Mouse (Mus musculus) left cerebral cortex, adult 9 months (tissue): ENCODE measurements around the gene Rps27.

Experiments used
- DNase-seq, 2 experiments: peaks; one replicate each; pipeline ENCODE4 v3.0.0; 2022; ENCODE audit warnings: low spot score in 2 of 2

Rps27 gene

DNA sequence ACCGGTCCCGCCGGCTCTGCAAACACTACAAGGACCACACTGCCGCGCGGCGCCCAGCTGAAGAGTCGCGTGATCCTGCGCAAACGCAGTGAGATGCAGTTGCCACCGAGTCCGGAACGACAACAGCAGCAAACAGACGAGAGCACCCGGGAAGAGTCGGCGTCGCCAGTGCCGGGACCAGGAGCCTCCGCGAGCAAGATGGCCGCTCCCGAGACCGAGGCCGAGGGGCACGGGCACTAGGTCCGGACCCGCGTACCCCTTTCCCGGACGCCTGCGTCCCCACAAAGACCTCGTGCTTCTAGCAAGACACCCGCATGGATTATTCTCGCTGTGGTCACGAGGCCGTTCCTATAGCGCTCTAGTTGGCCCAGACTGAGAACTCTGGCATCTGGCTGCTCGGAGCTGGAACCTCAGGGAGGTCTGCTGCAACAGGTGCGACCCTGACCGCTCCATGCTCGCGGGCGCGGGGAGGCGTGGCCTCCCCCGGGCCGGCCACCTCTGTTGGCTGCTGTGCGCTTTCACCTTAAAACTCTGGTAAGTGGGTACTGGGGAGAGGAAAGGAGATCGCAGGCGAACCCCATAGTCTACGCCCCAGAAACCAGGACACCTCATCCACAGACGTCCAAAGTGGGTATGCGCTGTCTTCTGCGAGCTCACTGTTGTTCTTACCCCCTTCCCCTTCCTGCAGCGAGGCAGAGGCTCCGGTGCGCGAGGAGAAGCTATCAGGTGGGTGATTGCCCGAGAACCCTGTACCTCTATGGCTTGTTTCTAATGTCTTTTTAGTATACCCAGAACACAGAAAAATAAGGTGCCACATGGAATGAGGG lies 18.3 kb upstream of the Rps27 start, which contains the start of gene Jtb:
TSS of gene Jtb (plus strand) at position 91 of the 827 bp plus-strand sequence.
- peak; percentile 82 to 96 for DNase-seq

- DNase-seq: no peak
Measured at GRCm38 (mm10) chr3:90231075-90231474, 17.6 kb upstream of the Rps27 start.

DNA sequence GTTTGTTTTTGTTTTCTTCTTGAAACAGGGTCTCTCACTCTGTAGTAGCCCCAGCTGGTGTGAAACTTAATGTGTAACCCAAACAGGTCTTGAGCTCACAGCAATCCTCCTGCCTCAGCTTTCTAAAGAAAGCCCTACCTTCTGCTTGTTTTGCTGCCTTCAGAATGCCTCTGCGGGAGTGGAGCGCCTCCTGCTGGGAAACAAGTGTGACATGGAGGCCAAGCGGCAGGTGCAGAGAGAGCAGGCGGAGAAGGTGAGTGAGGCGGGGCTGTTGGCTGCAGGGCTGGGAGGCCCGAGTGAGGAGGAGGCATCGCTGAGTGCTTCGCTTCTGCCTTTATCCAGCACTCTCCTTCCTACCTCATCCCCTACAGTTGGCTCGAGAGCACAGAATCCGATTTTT lies 10.9 kb upstream of the Rps27 start:
- no peak for DNase-seq

GRCm38 (mm10) chr3:90222941-90223340 lies 9.5 kb upstream of the Rps27 start:
- no peak for DNase-seq

DNA sequence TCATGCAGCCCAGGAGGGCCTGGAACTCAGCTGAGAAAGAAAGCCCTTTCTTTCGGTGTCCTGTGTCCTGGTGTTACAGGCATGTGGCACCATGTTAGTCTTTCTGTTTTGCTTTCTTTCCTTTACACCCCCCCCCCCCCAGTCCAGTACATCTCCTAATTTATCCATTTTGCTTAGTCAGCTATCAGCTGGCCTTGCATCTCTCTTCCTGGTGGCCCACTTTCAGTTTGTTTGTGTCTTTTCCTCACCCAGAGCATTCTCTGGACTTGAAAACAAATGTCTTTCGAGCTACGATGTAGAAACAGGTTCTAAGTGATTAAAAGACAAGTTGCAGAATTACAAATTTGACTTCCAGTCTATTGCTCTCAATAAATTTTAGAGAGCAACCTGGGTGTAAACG lies 9.0 kb upstream of the Rps27 start:
- DNase-seq: no peak

DNA sequence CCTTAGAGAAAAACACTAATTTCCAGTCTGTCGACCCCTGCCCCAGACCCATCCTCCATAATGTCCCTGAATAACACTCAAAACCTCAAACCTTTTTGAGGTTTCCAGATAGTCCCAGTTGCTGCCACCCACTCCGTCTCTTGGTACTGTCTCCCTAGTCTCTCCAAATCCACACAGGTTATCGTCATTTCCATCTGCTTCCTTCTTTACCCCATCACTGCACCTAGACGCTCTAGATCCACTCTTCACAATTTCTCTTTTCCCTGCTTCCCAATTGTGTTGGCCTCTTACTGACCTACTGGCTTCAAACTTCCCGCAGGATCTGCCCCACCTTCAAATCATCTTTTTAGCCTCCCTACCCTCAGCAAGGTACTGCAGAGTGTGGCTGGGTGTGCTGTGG lies 7.7 kb upstream of the Rps27 start:
- DNase-seq: no peak

- peak in 1 of 2 experiments; percentile 23 for DNase-seq
Measured at GRCm38 (mm10) chr3:90220531-90220951, 7.1 kb upstream of the Rps27 start.

GRCm38 (mm10) chr3:90220088-90220487 lies 6.6 kb upstream of the Rps27 start:
- peak in 1 of 2 experiments; percentile 62 for DNase-seq

DNA sequence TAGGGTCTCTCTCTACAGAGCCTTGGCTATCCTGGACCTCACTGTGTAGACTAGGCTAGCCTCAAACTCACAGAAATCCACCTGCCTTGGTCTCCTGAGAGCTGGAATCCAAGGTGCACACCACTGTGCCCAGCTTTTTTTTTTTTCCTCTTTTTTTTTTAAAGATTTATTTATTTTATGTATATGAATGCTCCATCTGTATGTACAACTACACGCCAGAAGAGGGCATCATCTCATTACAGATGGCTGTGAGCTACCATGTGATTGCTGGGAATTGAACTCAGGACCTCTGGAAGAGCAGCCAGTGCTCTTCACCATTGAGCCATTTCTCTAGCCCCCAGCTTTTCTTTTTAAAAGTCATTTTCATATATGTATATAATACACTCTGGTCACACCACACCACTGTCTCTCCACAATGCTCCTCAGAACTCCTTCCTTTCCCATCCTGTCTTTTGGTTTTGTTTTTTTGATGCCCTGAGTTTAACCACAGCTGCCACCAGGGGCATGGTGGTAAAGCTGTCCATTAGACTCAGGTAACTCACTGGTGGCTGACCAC lies 2.5 kb upstream of the Rps27 start:
- DNase-seq: no peak

DNA sequence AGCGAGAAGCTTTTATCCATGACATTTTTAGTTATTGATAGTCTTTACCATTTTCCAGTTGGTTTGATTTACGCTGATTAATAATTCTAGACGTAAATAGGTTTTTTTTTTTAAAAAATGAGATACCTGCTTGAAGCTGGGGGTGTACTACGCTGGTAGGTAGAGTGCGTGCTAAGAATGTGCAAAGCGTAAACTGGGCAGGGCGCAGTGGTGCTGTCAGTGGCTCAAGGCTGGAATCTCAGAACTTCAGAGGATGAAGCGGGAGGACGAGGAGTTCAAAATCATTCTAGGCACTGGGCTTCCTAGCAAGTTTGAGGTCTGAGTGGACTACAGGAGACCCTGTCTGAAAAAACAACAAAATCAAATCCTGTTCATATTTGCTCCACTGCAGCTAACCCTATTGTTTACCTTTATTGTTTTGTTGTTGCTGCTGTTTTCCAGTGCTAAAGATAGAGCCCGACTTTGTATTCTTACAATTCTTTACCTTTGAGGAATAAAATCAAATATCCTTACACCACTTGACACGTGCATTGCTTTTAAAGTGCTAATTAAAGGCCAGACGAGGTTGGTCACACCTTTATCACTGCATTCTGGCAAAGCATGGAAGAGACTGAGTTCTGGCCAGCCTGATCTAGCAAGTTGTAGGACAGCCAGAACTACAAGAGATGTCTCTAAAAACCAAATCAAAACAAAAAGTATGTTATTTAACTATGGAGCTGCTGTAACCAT lies 669 bp upstream of the Rps27 start:
- no peak for DNase-seq

DNA sequence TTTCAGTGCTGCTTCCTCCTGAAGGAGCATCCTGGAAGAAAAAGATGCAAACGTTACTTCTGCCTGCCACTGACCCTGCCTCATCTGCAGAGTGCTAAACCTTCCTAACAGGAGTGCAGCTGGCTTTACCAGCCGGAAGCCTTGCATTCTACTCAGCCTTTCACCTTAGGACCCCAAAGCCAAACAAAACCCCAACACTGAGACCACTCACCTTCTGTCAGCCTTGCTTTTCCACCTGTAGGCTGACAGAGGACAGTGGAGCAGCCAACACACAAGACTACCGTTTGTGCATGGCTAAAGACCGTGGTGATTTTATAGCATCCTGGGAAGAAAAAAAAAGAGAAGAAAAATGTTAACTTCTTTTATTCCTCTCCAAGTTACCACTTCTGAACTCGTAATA lies 728 bp downstream of the Rps27 start:
- DNase-seq: no peak

GRCm38 (mm10) chr3:90211475-90212398 lies 1.7 kb downstream of the Rps27 start:
- DNase-seq: no peak

DNA sequence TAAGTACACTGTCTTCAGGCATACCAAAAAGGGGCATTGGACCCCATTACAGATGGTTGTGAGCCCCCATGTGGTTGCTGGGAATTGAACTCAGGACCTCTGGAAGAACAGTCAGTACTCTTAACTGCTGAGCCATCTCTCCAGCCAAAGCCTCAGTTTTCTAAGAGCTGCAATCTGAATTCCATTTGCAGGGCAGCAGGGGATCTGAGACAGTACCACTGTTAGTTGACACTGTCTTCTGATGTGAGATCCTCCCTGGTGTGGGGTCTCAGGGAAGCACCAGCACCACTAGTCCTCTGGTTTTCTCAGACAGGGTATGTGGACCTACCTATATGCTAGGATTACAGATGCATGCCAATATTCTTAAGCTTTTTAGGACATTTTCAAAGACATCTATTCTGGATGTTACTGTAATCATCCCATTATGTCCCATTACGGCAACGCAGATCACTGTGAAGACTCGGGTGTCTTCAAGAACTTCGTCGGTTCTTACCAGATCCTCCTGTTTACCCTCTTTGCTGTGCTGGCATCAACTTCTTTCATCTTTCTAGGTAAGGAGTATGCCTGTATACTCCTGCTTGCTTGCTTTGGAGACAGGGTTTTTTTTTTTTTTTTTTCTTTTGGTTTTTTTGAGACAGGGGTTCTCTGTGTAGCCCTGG lies 3.4 kb downstream of the Rps27 start:
- no peak for DNase-seq

- no peak for DNase-seq
Measured at GRCm38 (mm10) chr3:90208662-90209061, 4.8 kb downstream of the Rps27 start.

- no peak for DNase-seq
Measured at GRCm38 (mm10) chr3:90204582-90204981, 8.9 kb downstream of the Rps27 start.

DNA sequence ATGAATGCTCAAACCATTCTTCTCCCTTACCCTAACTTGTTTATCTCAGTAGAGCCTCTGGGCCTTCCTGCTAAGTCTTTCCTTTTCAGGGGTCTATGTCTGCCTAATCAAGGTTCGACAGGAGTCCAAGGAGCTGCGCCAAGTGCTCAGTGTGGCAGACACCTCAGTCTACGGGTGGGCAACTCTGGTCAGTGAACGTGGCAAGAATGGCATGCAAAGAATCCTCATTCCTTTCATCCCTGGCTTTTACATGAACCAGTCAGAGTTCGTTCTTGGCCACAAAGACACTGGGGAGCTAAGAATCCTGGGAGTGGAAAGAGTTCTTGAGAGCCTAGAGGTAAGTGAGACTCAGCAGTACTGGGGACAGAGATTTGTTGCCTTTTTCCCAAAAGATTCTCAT lies 9.8 kb downstream of the Rps27 start:
- DNase-seq: no peak

DNA sequence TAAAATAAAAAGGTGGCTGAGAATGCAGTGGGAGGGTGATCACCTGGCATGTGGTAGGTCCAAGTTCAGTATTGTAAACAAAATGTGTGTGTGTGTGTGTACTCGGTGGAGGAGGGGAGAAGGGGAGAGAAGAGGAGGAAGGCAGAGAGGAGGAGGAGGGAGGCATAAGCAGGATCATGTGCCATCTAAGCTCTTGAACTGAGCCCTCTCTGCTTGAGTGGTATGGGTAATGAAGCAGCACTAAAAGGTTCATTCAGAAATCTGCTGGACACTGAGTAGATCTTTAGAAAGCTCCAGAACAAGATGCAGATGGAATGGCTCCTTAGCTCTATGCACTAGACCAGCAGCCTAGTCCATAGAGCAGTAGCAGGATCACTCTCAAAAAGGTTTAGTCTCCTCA lies 10.6 kb downstream of the Rps27 start:
- no peak for DNase-seq

- no peak for DNase-seq
Measured at GRCm38 (mm10) chr3:90197548-90197947, 15.9 kb downstream of the Rps27 start.

DNA sequence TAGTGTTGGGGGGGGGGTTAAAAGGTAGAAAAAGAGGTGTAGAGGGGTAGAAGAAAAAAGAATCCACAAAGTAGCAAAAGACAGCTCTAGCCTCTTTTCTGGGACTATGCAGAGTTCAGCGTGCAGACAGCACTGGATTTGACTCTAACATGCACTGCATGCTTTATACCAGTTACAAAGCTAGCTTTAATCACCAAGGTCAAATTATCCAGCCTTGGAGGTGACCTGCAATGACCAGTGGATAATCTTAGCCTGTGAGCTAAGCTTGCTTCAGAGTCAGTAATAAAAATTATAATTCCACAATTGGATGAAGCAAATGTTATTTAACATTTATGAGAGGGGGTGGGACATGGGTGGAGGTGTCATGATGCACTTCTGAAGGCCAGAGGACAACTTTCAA lies 17.8 kb downstream of the Rps27 start:
- no peak for DNase-seq

DNA sequence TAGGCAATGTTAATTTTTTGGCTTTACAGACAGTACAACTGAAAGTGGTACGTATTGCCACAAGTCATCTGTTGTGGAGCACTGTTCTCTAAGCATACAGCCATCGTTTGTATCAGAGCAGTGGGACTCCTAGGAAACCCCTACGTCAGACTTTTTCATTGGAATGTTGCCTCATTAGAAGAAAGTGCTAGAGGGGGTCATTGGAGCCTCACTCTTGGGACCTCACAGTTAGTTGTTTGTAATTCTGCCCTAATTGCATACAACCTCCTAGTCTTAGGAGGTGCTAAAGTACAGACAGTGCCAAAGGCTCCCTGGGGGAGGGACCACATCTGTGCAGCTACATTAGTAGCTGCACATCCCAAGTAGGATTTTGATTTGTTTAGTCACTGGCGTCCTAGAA lies 18.7 kb downstream of the Rps27 start:
- DNase-seq: no peak

- no peak for DNase-seq
Measured at GRCm38 (mm10) chr3:90190859-90191510, 22.5 kb downstream of the Rps27 start.
